Mouse (Mus musculus) urinary bladder, adult 2 months (tissue): ENCODE measurements at regions not wholly inside any gene's neighbourhood (a gene's known extent, or its start where the extent isn't known, plus 50 kb on each side); places are given as distances from the start of the nearest gene placed in this dataset.

Experiments used
- DNase-seq: peaks from one replicate; pipeline ENCODE4 v3.0.0; 2022; ENCODE audit warnings: low spot score

- no peak for DNase-seq
Observed at GRCm38 (mm10) chr8:126854121-126855055, 91.3 kb downstream of the Tomm20 start.

- no peak for DNase-seq
Observed at GRCm38 (mm10) chr8:126852663-126853390, 92.8 kb downstream of the Tomm20 start.

- no peak for DNase-seq
Observed at GRCm38 (mm10) chr8:126852184-126852583, 93.5 kb downstream of the Tomm20 start.

GRCm38 (mm10) chr8:126851780-126852179, 93.9 kb downstream of the Tomm20 start:
- DNase-seq, result no peak

- DNase-seq, result no peak
Observed at GRCm38 (mm10) chr8:126850189-126850535, 95.5 kb downstream of the Tomm20 start.

GRCm38 (mm10) chr8:126849411-126850188, 96.0 kb downstream of the Tomm20 start:
- peak; percentile 70 for DNase-seq

GRCm38 (mm10) chr8:126848369-126849105, 97.1 kb downstream of the Tomm20 start:
- DNase-seq, result no peak

GRCm38 (mm10) chr8:126847664-126848353, 97.8 kb downstream of the Tomm20 start:
- no peak for DNase-seq

- DNase-seq, result no peak
Observed at GRCm38 (mm10) chr8:126846188-126846565, 99.5 kb downstream of the Tomm20 start.

GRCm38 (mm10) chr8:126845530-126846187, 100.0 kb downstream of the Tomm20 start:
- DNase-seq, result no peak

GRCm38 (mm10) chr8:126844627-126845026, 101.0 kb downstream of the Tomm20 start:
- no peak for DNase-seq

- no peak for DNase-seq
Observed at GRCm38 (mm10) chr8:126841187-126841586, 104.5 kb downstream of the Tomm20 start.

- no peak for DNase-seq
Observed at GRCm38 (mm10) chr8:126839712-126840355, 105.8 kb downstream of the Tomm20 start.

- DNase-seq, result no peak
Observed at GRCm38 (mm10) chr8:126839039-126839711, 106.5 kb downstream of the Tomm20 start.

GRCm38 (mm10) chr8:126838228-126838627, 107.4 kb downstream of the Tomm20 start:
- no peak for DNase-seq

- no peak for DNase-seq
Observed at GRCm38 (mm10) chr8:126837318-126838025, 108.2 kb downstream of the Tomm20 start.

GRCm38 (mm10) chr8:126835554-126835953, 110.1 kb downstream of the Tomm20 start:
- DNase-seq, result no peak
